Mouse (Mus musculus) lung, postnatal 0 days (tissue): Measurements from ENCODE around the gene Olfr485.

Experiments used
- CTCF ChIP-seq: IDR thresholded peaks from 2 replicates; pipeline ENCODE4 v1.5.1; 2016; ENCODE audit warnings: antibody characterized with exemption, mild to moderate bottlenecking
- EP300 ChIP-seq: IDR thresholded peaks from 2 replicates; pipeline ENCODE4 v1.6.1; 2016; ENCODE audit warnings: antibody characterized with exemption, mild to moderate bottlenecking, control low read depth

DNA sequence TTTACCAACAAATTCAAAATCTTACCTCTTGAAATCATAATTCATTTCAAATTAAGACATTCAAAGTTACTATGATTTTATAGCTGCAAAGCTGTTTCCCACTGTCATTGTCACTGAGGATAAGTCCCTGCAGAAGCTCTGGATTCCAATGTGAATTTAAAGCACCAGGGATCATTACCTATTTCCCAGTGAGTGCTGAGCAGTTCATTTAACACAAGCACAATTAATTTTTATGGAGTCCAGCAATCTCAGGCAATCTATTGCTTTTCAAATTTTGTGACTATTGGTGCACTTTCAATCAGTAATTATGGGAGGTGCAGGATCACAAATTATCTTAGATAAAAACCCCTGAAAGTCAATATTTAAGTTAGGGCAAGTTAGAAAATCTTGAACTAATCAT lies 32.3 kb downstream of the Olfr485 start, which contains the start of gene Olfr484:
- no peak for TF ChIP-seq CTCF
- TF ChIP-seq EP300 = no peak
